Mouse (Mus musculus) adrenal gland, postnatal 36 days (tissue): ENCODE measurements around the gene Arhgap8. TPM values are rescaled to one million over a fixed set of nuclear protein-coding genes. Genes with fewer than 3 reads are reported as not detected.
"Not testable (repeated sequence)": the region's sequence is repeated elsewhere in the genome, so short reads cannot be mapped to it uniquely, and the experiment has no call there.

Experiments
- DNase-seq, 2 experiments: peaks; one replicate each; pipeline ENCODE4 v3.0.0; 2021; ENCODE audit warnings: mixed read lengths in 1 of 2
- total RNA-seq, 2 experiments: library from RNA; stranded (reverse); gene quantifications; 2 replicates each; pipeline ENCODE4 v1.2.3; 2021

The Arhgap8 gene
- total RNA-seq, 2 experiments from 2014 or later: 0.56 to 1.1 TPM

- no peak for DNase-seq
These were observed 12.5 kb downstream of the Arhgap8 start for GRCm38 (mm10) chr15:84732425-84732749.

GRCm38 (mm10) chr15:84736346-84736993, 16.6 kb downstream of the Arhgap8 start:
- no peak for DNase-seq

- no peak for DNase-seq
These were observed 17.1 kb downstream of the Arhgap8 start for GRCm38 (mm10) chr15:84736994-84737346.

- DNase-seq: no peak
These were observed 18.4 kb downstream of the Arhgap8 start for GRCm38 (mm10) chr15:84738246-84738645.

GRCm38 (mm10) chr15:84741573-84741972, 21.7 kb downstream of the Arhgap8 start:
- DNase-seq: no peak

GRCm38 (mm10) chr15:84743347-84743746, 23.5 kb downstream of the Arhgap8 start:
- no peak for DNase-seq

- DNase-seq: no peak
These were observed 24.5 kb downstream of the Arhgap8 start for GRCm38 (mm10) chr15:84744308-84744707.

- DNase-seq: no peak
These were observed 26.0 kb downstream of the Arhgap8 start for GRCm38 (mm10) chr15:84745831-84746230.

GRCm38 (mm10) chr15:84754987-84755386, 35.1 kb downstream of the Arhgap8 start:
- peak; percentile 79 to 81 for DNase-seq

- no peak for DNase-seq
These were observed 36.6 kb downstream of the Arhgap8 start for GRCm38 (mm10) chr15:84756426-84756825.

GRCm38 (mm10) chr15:84758493-84758892, 38.6 kb downstream of the Arhgap8 start:
- peak; percentile 50 to 57 for DNase-seq

- DNase-seq: no peak
These were observed 43.0 kb downstream of the Arhgap8 start for GRCm38 (mm10) chr15:84762712-84763422.

- no peak for DNase-seq
These were observed 43.6 kb downstream of the Arhgap8 start for GRCm38 (mm10) chr15:84763423-84763812.

GRCm38 (mm10) chr15:84766621-84767020, 46.8 kb downstream of the Arhgap8 start:
- DNase-seq: peak; percentile 25 to 49

- not testable (repeated sequence) for DNase-seq
These were observed 48.7 kb downstream of the Arhgap8 start for GRCm38 (mm10) chr15:84768531-84768930.

- DNase-seq: no peak
These were observed 49.9 kb downstream of the Arhgap8 start for GRCm38 (mm10) chr15:84769641-84770341.

- DNase-seq: peak; percentile 47 to 56
These were observed 52.6 kb downstream of the Arhgap8 start for GRCm38 (mm10) chr15:84772191-84773111.

- no peak for DNase-seq
These were observed 55.7 kb downstream of the Arhgap8 start for GRCm38 (mm10) chr15:84775421-84776174.

- DNase-seq: no peak
These were observed 58.7 kb downstream of the Arhgap8 start for GRCm38 (mm10) chr15:84778587-84778986.

GRCm38 (mm10) chr15:84784812-84785211, 65.0 kb downstream of the Arhgap8 start:
- no peak for DNase-seq

GRCm38 (mm10) chr15:84787161-84787560, 67.3 kb downstream of the Arhgap8 start:
- DNase-seq: no peak
